Mouse (Mus musculus) testis, postnatal 14 days (tissue): ENCODE data around the gene B3gnt5.
"Not testable (repeated sequence)": the region's sequence is repeated elsewhere in the genome, so short reads cannot be mapped to it uniquely, and the experiment has no call there.

Experiments
- DNase-seq: peaks from one replicate; pipeline ENCODE4 v3.0.0; 2021; ENCODE audit warnings: low spot score

B3gnt5 gene

GRCm38 (mm10) chr16:19760074-19760473 is at the start of gene B3gnt5:
Gene B3gnt5 (plus strand): TSS chr16:19760208.
- peak; percentile 35 for DNase-seq

GRCm38 (mm10) chr16:19720959-19721358 is 39.0 kb upstream of the B3gnt5 start:
- no peak for DNase-seq

- not testable (repeated sequence) for DNase-seq
Observed at GRCm38 (mm10) chr16:19724139-19724538, 35.9 kb upstream of the B3gnt5 start.

GRCm38 (mm10) chr16:19732896-19733295 is 27.1 kb upstream of the B3gnt5 start:
- no peak for DNase-seq

- DNase-seq: peak; percentile 5
Observed at GRCm38 (mm10) chr16:19760505-19761496, 793 bp downstream of the B3gnt5 start.

- DNase-seq: no peak
Observed at GRCm38 (mm10) chr16:19761691-19762090, 1.7 kb downstream of the B3gnt5 start.

GRCm38 (mm10) chr16:19766107-19766506 is 6.1 kb downstream of the B3gnt5 start:
- DNase-seq: no peak

GRCm38 (mm10) chr16:19768046-19768445 is 8.0 kb downstream of the B3gnt5 start:
- no peak for DNase-seq

- no peak for DNase-seq
Observed at GRCm38 (mm10) chr16:19772013-19772412, 12.0 kb downstream of the B3gnt5 start.

GRCm38 (mm10) chr16:19786386-19787090 is 26.5 kb downstream of the B3gnt5 start:
- no peak for DNase-seq

GRCm38 (mm10) chr16:19789914-19790313 is 29.9 kb downstream of the B3gnt5 start:
- no peak for DNase-seq

- DNase-seq: no peak
Observed at GRCm38 (mm10) chr16:19818801-19819200, 58.8 kb downstream of the B3gnt5 start.
